Mouse (Mus musculus) macrophage (primary cell): ENCODE results near the gene Rrbp1. TPM values are rescaled to one million over a fixed set of nuclear protein-coding genes. Genes with fewer than 3 reads are reported as not detected.

Experiments
- H3K27ac ChIP-seq: fragments of 350-480 bp; formaldehyde crosslinking; 2 replicates; pipeline ENCODE4 v1.9.0; 2021
- H3K36me3 ChIP-seq: fragments of 350-480 bp; formaldehyde crosslinking; 2 replicates; pipeline ENCODE4 v1.9.0; 2021; ENCODE audit errors: inconsistent target
- H3K4me3 ChIP-seq: fragments of 350-480 bp; formaldehyde crosslinking; 2 replicates; pipeline ENCODE4 v1.9.0; 2021; ENCODE audit errors: inconsistent target
- H3K79me2 ChIP-seq: fragments of 350-480 bp; formaldehyde crosslinking; 2 replicates; pipeline ENCODE4 v1.9.0; 2021; ENCODE audit errors: inconsistent target
- WGBS: methylation state at CpG from one replicate; pipeline ENCODE4 v1.1.7; 2026; ENCODE audit warnings: inconsistent platforms; ENCODE audit not compliant: missing documents; 5-methylcytosine and 5-hydroxymethylcytosine counted together
- polyA plus RNA-seq: library from polyadenylated mRNA; stranded (reverse); fragments of 250-400 nt; gene quantifications from 3 replicates; pipeline ENCODE4 v1.2.4, GENCODE M21; 2018; ENCODE audit warnings: inconsistent platforms

Gene Rrbp1
- polyA plus RNA-seq, 1 experiment from 2014 or later = 943 TPM

GRCm38 (mm10) chr2:143990997-143991396, 20.1 kb downstream of the Rrbp1 start:
- Histone ChIP-seq H3K36me3 (peaks cover 24% of the 10 kb centered on the region), H3K27ac (peak overlapping the region; percentile 15; the same call in 1 of the 2 replicates), H3K79me2 (peaks cover 94% of the 10 kb centered on the region), H3K4me3 (no peak overlapping the region)
- 0% methylated on average over 1 of the region's 1 CpGs for WGBS

GRCm38 (mm10) chr2:143988016-143988415, 23.0 kb downstream of the Rrbp1 start:
- Histone ChIP-seq H3K4me3 (no peak overlapping the region), H3K36me3 (peaks cover 41% of the 10 kb centered on the region), H3K27ac (no peak overlapping the region), H3K79me2 (peaks cover 99% of the 10 kb centered on the region)
- 97% methylated on average over 3 of the region's 3 CpGs for WGBS

- WGBS = 66% methylated on average over 2 of the region's 2 CpGs
- Histone ChIP-seq H3K79me2 (peaks cover 99% of the 10 kb centered on the region), H3K4me3 (no peak overlapping the region), H3K36me3 (peaks cover 41% of the 10 kb centered on the region), H3K27ac (no peak overlapping the region)
Measured at GRCm38 (mm10) chr2:143987485-143987884, 23.6 kb downstream of the Rrbp1 start.

- no peak overlapping the region for H3K27ac ChIP-seq
- no peak overlapping the region for H3K4me3 ChIP-seq
- peaks cover 65% of the 10 kb centered on the region for H3K36me3 ChIP-seq
- 54% methylated on average over 2 of the region's 2 CpGs for WGBS
- peaks cover 100% of the 10 kb centered on the region for H3K79me2 ChIP-seq
Measured at GRCm38 (mm10) chr2:143983482-143983881, 27.6 kb downstream of the Rrbp1 start.

GRCm38 (mm10) chr2:143982901-143983300, 28.2 kb downstream of the Rrbp1 start:
- 66% methylated on average over 3 of the region's 3 CpGs for WGBS
- H3K79me2 ChIP-seq = peaks cover 100% of the 10 kb centered on the region
- H3K36me3 ChIP-seq = peaks cover 60% of the 10 kb centered on the region
- H3K4me3 ChIP-seq = no peak overlapping the region
- no peak overlapping the region for H3K27ac ChIP-seq

- 84% methylated on average over 4 of the region's 4 CpGs for WGBS
- no peak overlapping the region for H3K4me3 ChIP-seq
- peaks cover 100% of the 10 kb centered on the region for H3K79me2 ChIP-seq
- no peak overlapping the region for H3K27ac ChIP-seq
- H3K36me3 ChIP-seq = peaks cover 53% of the 10 kb centered on the region
Measured at GRCm38 (mm10) chr2:143982152-143982551, 28.9 kb downstream of the Rrbp1 start.

GRCm38 (mm10) chr2:143980781-143981398, 30.2 kb downstream of the Rrbp1 start:
- H3K79me2 ChIP-seq = peaks cover 100% of the 10 kb centered on the region
- WGBS = 69% methylated on average over 6 of the region's 6 CpGs
- H3K36me3 ChIP-seq = peaks cover 40% of the 10 kb centered on the region; the same call in 1 of the 2 replicates
- H3K4me3 ChIP-seq = no peak overlapping the region
- no peak overlapping the region for H3K27ac ChIP-seq

GRCm38 (mm10) chr2:143978444-143979147, 32.5 kb downstream of the Rrbp1 start:
- Histone ChIP-seq H3K79me2 (peaks cover 96% of the 10 kb centered on the region), H3K36me3 (peaks cover 32% of the 10 kb centered on the region), H3K27ac (peak overlapping the region; percentile 33), H3K4me3 (no peak overlapping the region)
- 62% methylated on average over 8 of the region's 8 CpGs for WGBS

GRCm38 (mm10) chr2:143975146-143975649, 35.9 kb downstream of the Rrbp1 start:
- Histone ChIP-seq H3K36me3 (peaks cover 41% of the 10 kb centered on the region), H3K4me3 (no peak overlapping the region), H3K27ac (peak overlapping the region; percentile 36), H3K79me2 (peaks cover 91% of the 10 kb centered on the region)
- WGBS = 34% methylated on average over 5 of the region's 5 CpGs

GRCm38 (mm10) chr2:143973161-143973560, 37.9 kb downstream of the Rrbp1 start:
- WGBS = 93% methylated on average over 5 of the region's 7 CpGs
- no peak overlapping the region for H3K27ac ChIP-seq
- H3K79me2 ChIP-seq = peaks cover 70% of the 10 kb centered on the region
- peaks cover 57% of the 10 kb centered on the region for H3K36me3 ChIP-seq
- no peak overlapping the region for H3K4me3 ChIP-seq

- no peak overlapping the region for H3K27ac ChIP-seq
- H3K4me3 ChIP-seq = no peak overlapping the region
- WGBS = 94% methylated on average over 2 of the region's 2 CpGs
- peaks cover 70% of the 10 kb centered on the region for H3K36me3 ChIP-seq
- H3K79me2 ChIP-seq = peaks cover 58% of the 10 kb centered on the region
Measured at GRCm38 (mm10) chr2:143971887-143972286, 39.2 kb downstream of the Rrbp1 start.

GRCm38 (mm10) chr2:143970841-143971240, 40.2 kb downstream of the Rrbp1 start:
- Histone ChIP-seq H3K79me2 (peaks cover 47% of the 10 kb centered on the region), H3K4me3 (no peak overlapping the region), H3K27ac (no peak overlapping the region), H3K36me3 (peaks cover 78% of the 10 kb centered on the region)
- 100% methylated on average over 2 of the region's 2 CpGs for WGBS

- no peak overlapping the region for H3K4me3 ChIP-seq
- 97% methylated on average over 7 of the region's 7 CpGs for WGBS
- peaks cover 93% of the 10 kb centered on the region for H3K36me3 ChIP-seq
- peaks cover 36% of the 10 kb centered on the region for H3K79me2 ChIP-seq
- H3K27ac ChIP-seq = no peak overlapping the region
Measured at GRCm38 (mm10) chr2:143969260-143969659, 41.8 kb downstream of the Rrbp1 start.

- H3K36me3 ChIP-seq = peaks cover 87% of the 10 kb centered on the region
- no peak overlapping the region for H3K27ac ChIP-seq
- H3K79me2 ChIP-seq = peaks cover 10% of the 10 kb centered on the region; the same call in 1 of the 2 replicates
- WGBS = 100% methylated on average over 1 of the region's 1 CpGs
- no peak overlapping the region for H3K4me3 ChIP-seq
Measured at GRCm38 (mm10) chr2:143963318-143963717, 47.7 kb downstream of the Rrbp1 start.

- Histone ChIP-seq H3K27ac (no peak overlapping the region), H3K4me3 (no peak overlapping the region), H3K79me2 (peaks cover 10% of the 10 kb centered on the region; the same call in 1 of the 2 replicates), H3K36me3 (peaks cover 87% of the 10 kb centered on the region)
- 73% methylated on average over 5 of the region's 5 CpGs for WGBS
Measured at GRCm38 (mm10) chr2:143962192-143962591, 48.9 kb downstream of the Rrbp1 start.
